ENCODE assay signal across 7 mouse cellular contexts in genomic region chr12:76404836-76405182, GRCm38 (mm10). TPM values are rescaled to one million over a fixed set of nuclear protein-coding genes. Genes with fewer than 3 reads are reported as not detected.
A peak's percentile ranks its signal among the peaks of the same experiment; 100 is the strongest.
DNase-seq lines count a peak whose midpoint lies in the region; ATAC-seq and TF ChIP-seq lines count a peak whose summit lies in the region.

No protein-coding gene starts in this region.

- H3K9ac ChIP-seq in embryonic facial prominence, embryonic 14.5 days (ENCODE audit: low read depth, low read length) = peak overlapping the region; percentile 72; the same call in 1 of the 2 replicates
- peak overlapping the region; percentile 62 for H3K9ac ChIP-seq in intestine, embryonic 16.5 days (ENCODE audit: low read depth, low read length)
- no peak overlapping the region for H3K9ac ChIP-seq in midbrain, embryonic 15.5 days

- H3K4me1 ChIP-seq in bone marrow, adult 2 months (ENCODE audit: control insufficient read depth, insufficient read depth, low read length) = peaks cover 2% of the 10 kb centered on the region; the same call in 1 of the 2 replicates
- H3K4me1 ChIP-seq in embryonic facial prominence, embryonic 14.5 days (ENCODE audit: control insufficient read depth, insufficient read depth, low read length) = peaks cover 20% of the 10 kb centered on the region
- H3K4me1 ChIP-seq in intestine, embryonic 16.5 days (ENCODE audit: control insufficient read depth, insufficient read depth, low read length) = peaks cover 21% of the 10 kb centered on the region
- peaks cover 28% of the 10 kb centered on the region for H3K4me1 ChIP-seq in midbrain, embryonic 15.5 days

- H3K27me3 ChIP-seq in embryonic facial prominence, embryonic 14.5 days (replicated peaks; ENCODE audit: control insufficient read depth, insufficient read depth, low read length) = peaks cover 44% of the 10 kb centered on the region
- peaks cover 27% of the 10 kb centered on the region for H3K27me3 ChIP-seq in intestine, embryonic 16.5 days (replicated peaks; ENCODE audit: control insufficient read depth, insufficient read depth, low read length)
- H3K27me3 ChIP-seq in midbrain, embryonic 15.5 days (replicated peaks) = peaks cover 46% of the 10 kb centered on the region

- H3K27ac ChIP-seq in bone marrow, adult 2 months (ENCODE audit: control insufficient read depth, insufficient read depth, low read depth, low read length, poor library complexity) = no peak overlapping the region
- no peak overlapping the region for H3K27ac ChIP-seq in embryonic facial prominence, embryonic 14.5 days (replicated peaks; ENCODE audit: low read depth, low read length)
- H3K27ac ChIP-seq in intestine, embryonic 16.5 days (ENCODE audit: low read length) = no peak overlapping the region
- no peak overlapping the region for H3K27ac ChIP-seq in midbrain, embryonic 15.5 days

- H3K4me2 ChIP-seq in embryonic facial prominence, embryonic 14.5 days (ENCODE audit: low read depth, low read length) = peak overlapping the region; percentile 77
- H3K4me2 ChIP-seq in intestine, embryonic 16.5 days (ENCODE audit: low read depth, low read length) = peak overlapping the region; percentile 93
- H3K4me2 ChIP-seq in midbrain, embryonic 15.5 days = peak overlapping the region; percentile 91

- no peak for ATAC-seq in embryonic facial prominence, embryonic 14.5 days (ENCODE audit: low read depth)
- ATAC-seq in intestine, embryonic 16.5 days = no peak
- ATAC-seq in midbrain, embryonic 15.5 days (replicated peaks) = no peak

- peak overlapping the region; percentile 88 for H3K4me3 ChIP-seq in bone marrow, adult 2 months (replicated peaks; ENCODE audit: control insufficient read depth, low read depth, low read length)
- peak overlapping the region; percentile 57 for H3K4me3 ChIP-seq in embryonic facial prominence, embryonic 14.5 days (ENCODE audit: low read depth, low read length)
- H3K4me3 ChIP-seq in intestine, embryonic 16.5 days (ENCODE audit: low read length) = peak overlapping the region; percentile 78
- peak overlapping the region; percentile 70 for H3K4me3 ChIP-seq in midbrain, embryonic 15.5 days

- WGBS in bone marrow, adult 2 months = 16% methylated on average over 20 of the region's 20 CpGs
- WGBS in embryonic facial prominence, embryonic 14.5 days = 11% methylated on average over 19 of the region's 20 CpGs
- 7% methylated on average over 20 of the region's 20 CpGs for WGBS in intestine, embryonic 16.5 days
- 12% methylated on average over 20 of the region's 20 CpGs for WGBS in midbrain, embryonic 15.5 days

- TF ChIP-seq CTCF in bone marrow, adult 2 months (IDR thresholded peaks at IDR 0.05; ENCODE audit: control insufficient read depth, insufficient read depth, low read length) = no peak

- H3K36me3 ChIP-seq in embryonic facial prominence, embryonic 14.5 days (ENCODE audit: control insufficient read depth, insufficient read depth, low read length) = no peaks in the 10 kb centered on the region
- H3K36me3 ChIP-seq in intestine, embryonic 16.5 days (ENCODE audit: control insufficient read depth, insufficient read depth, low read length) = no peaks in the 10 kb centered on the region
- H3K36me3 ChIP-seq in midbrain, embryonic 15.5 days (replicated peaks) = no peaks in the 10 kb centered on the region

- DNase-seq in layer of hippocampus, adult 18-20 months (ENCODE audit: low spot score in 2 of 2) = peak; percentile 9 to 29
- no peak for DNase-seq in layer of hippocampus, adult 9-10 months (ENCODE audit: low spot score)
- no peak for DNase-seq in embryonic facial prominence, embryonic 14.5 days (ENCODE audit: low spot score)
- no peak for DNase-seq in natural killer cell, adult 2 months (ENCODE audit: low spot score in 2 of 2)

- no peaks in the 10 kb centered on the region for H3K9me3 ChIP-seq in embryonic facial prominence, embryonic 14.5 days (ENCODE audit: control insufficient read depth, low read length)
- no peaks in the 10 kb centered on the region for H3K9me3 ChIP-seq in intestine, embryonic 16.5 days (ENCODE audit: control insufficient read depth, low read length)
- no peaks in the 10 kb centered on the region for H3K9me3 ChIP-seq in midbrain, embryonic 15.5 days

- no peak for TF ChIP-seq POLR2A in bone marrow, adult 2 months (IDR thresholded peaks at IDR 0.05; ENCODE audit: borderline replicate concordance, control insufficient read depth, low read depth, low read length)

RNA-seq across cellular contexts. Expression of gene Hspa2, which starts 0.8 kb away (rescaled TPM):
- total RNA-seq in layer of hippocampus, adult 18-20 months (2021) = 100 to 1,000 TPM; 122 to 125 TPM
- 1.3 and 3.0 TPM in 2 replicates for polyA plus RNA-seq in bone marrow, adult 2 months (2011; ENCODE audit: insufficient read depth, insufficient read length, low replicate concordance, missing spikeins)
- 8.2 and 10.9 TPM in 2 replicates for polyA plus RNA-seq in embryonic facial prominence, embryonic 14.5 days (2014; fragmentation: Nextera tagmentation; extraction: Ambion mirVana)
- polyA plus RNA-seq in intestine, embryonic 16.5 days (2015; fragmentation: Nextera tagmentation; extraction: Ambion mirVana) = 11.6 and 12.5 TPM in 2 replicates
- 5.5 and 5.6 TPM in 2 replicates for polyA plus RNA-seq in midbrain, embryonic 15.5 days (2015; fragmentation: Nextera tagmentation; extraction: Ambion mirVana)

RNA-seq across cellular contexts. Expression of gene Ppp1r36, which starts 12.5 kb away (rescaled TPM):
- total RNA-seq in layer of hippocampus, adult 18-20 months (2021) = 1 to 10 TPM; 1.5 to 1.9 TPM
- not detected in 2 replicates for polyA plus RNA-seq in bone marrow, adult 2 months (2011; ENCODE audit: insufficient read depth, insufficient read length, low replicate concordance, missing spikeins)
- polyA plus RNA-seq in embryonic facial prominence, embryonic 14.5 days (2014; fragmentation: Nextera tagmentation; extraction: Ambion mirVana) = 3.3 and 6.2 TPM in 2 replicates
- polyA plus RNA-seq in intestine, embryonic 16.5 days (2015; fragmentation: Nextera tagmentation; extraction: Ambion mirVana) = 0.99 and 1.5 TPM in 2 replicates
- 0.73 and 1.0 TPM in 2 replicates for polyA plus RNA-seq in midbrain, embryonic 15.5 days (2015; fragmentation: Nextera tagmentation; extraction: Ambion mirVana)

RNA-seq across cellular contexts. Expression of gene Zbtb1, which starts 34.7 kb away (rescaled TPM):
- total RNA-seq in layer of hippocampus, adult 18-20 months (2021) = 1 to 10 TPM; 6.8 to 7.4 TPM
- 3.9 and 5.2 TPM in 2 replicates for polyA plus RNA-seq in bone marrow, adult 2 months (2011; ENCODE audit: insufficient read depth, insufficient read length, low replicate concordance, missing spikeins)
- polyA plus RNA-seq in embryonic facial prominence, embryonic 14.5 days (2014; fragmentation: Nextera tagmentation; extraction: Ambion mirVana) = 9.5 and 9.8 TPM in 2 replicates
- 5.4 and 5.6 TPM in 2 replicates for polyA plus RNA-seq in intestine, embryonic 16.5 days (2015; fragmentation: Nextera tagmentation; extraction: Ambion mirVana)
- 3.4 and 3.5 TPM in 2 replicates for polyA plus RNA-seq in midbrain, embryonic 15.5 days (2015; fragmentation: Nextera tagmentation; extraction: Ambion mirVana)

RNA-seq across cellular contexts. Expression of gene Zbtb25, which starts 35.4 kb away (rescaled TPM):
- 10 to 100 TPM; 14.3 to 16.1 TPM for total RNA-seq in layer of hippocampus, adult 18-20 months (2021)
- 5.5 and 7.8 TPM in 2 replicates for polyA plus RNA-seq in bone marrow, adult 2 months (2011; ENCODE audit: insufficient read depth, insufficient read length, low replicate concordance, missing spikeins)
- polyA plus RNA-seq in embryonic facial prominence, embryonic 14.5 days (2014; fragmentation: Nextera tagmentation; extraction: Ambion mirVana) = 21.2 and 21.4 TPM in 2 replicates
- polyA plus RNA-seq in intestine, embryonic 16.5 days (2015; fragmentation: Nextera tagmentation; extraction: Ambion mirVana) = 8.8 and 9.4 TPM in 2 replicates
- 14.6 and 15.1 TPM in 2 replicates for polyA plus RNA-seq in midbrain, embryonic 15.5 days (2015; fragmentation: Nextera tagmentation; extraction: Ambion mirVana)

Comparison
In these comparisons a context has a peak if more than half of its experiments do, and no peak if none do; other contexts are left out.
1. DNase-seq: peak in layer of hippocampus, adult 18-20 months (2 of 2); none in layer of hippocampus, adult 9-10 months (single experiment), embryonic facial prominence, embryonic 14.5 days (single experiment) and natural killer cell, adult 2 months (0 of 2).
2. Peak in every context shown above with its lines, with median percentiles within 50 percentile points of each other: H3K4me3 ChIP-seq and H3K4me2 ChIP-seq.